In the genomic region with DNA sequence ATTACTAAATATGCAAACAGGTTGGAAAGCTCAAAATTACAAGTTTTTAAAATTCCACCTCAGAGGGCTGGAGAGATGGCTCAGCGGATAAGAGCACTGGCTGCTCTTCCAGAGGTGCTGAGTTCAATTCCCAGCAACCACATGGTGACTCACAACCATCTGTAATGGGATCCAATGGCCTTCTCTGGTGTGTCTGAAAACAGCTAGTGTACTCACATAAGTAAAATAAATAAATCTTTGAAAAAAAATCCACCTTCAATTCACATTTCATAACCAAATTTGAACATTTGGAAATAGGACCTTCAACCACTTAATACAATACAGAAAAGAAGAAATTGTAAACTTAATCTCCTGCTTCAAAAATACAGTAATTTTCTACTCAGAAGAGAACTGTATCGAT, we compare ENCODE assay signal across 8 mouse cellular contexts. TPM values are rescaled to one million over a fixed set of nuclear protein-coding genes. Genes with fewer than 3 reads are reported as not detected.
A peak's percentile ranks its signal among the peaks of the same experiment; 100 is the strongest.
DNase-seq lines count a peak whose midpoint lies in the region; ATAC-seq and TF ChIP-seq lines count a peak whose summit lies in the region.

No protein-coding gene starts in this region.

- H3K27me3 ChIP-seq in lung, embryonic 15.5 days: no peaks in the 10 kb centered on the region
- no peaks in the 10 kb centered on the region for H3K27me3 ChIP-seq in embryonic facial prominence, embryonic 13.5 days
- no peaks in the 10 kb centered on the region for H3K27me3 ChIP-seq in limb, embryonic 10.5 days (ENCODE audit: low read depth, poor library complexity, severe bottlenecking)

- peak overlapping the region; percentile 97 for H3K9ac ChIP-seq in lung, embryonic 15.5 days
- peak overlapping the region; percentile 99 for H3K9ac ChIP-seq in embryonic facial prominence, embryonic 13.5 days

- TF ChIP-seq CTCF in olfactory bulb, adult 2 months (IDR thresholded peaks at IDR 0.05; ENCODE audit: insufficient read depth, low read depth, low read length): no peak

- ATAC-seq in lung, embryonic 15.5 days (ENCODE audit: borderline replicate concordance, extremely low read depth, low FRiP score, low TSS enrichment): no peak
- ATAC-seq in embryonic facial prominence, embryonic 13.5 days (ENCODE audit: insufficient number of reproducible peaks, insufficient read depth, low FRiP score, low TSS enrichment, low read depth): no peak

- no peaks in the 10 kb centered on the region for H3K36me3 ChIP-seq in lung, embryonic 15.5 days
- 0 out of 2 replicates have a peak, but pooled peaks cover 3% of the 10 kb centered on the region for H3K36me3 ChIP-seq in embryonic facial prominence, embryonic 13.5 days
- peaks cover 11% of the 10 kb centered on the region; the same call in 1 of the 2 replicates for H3K36me3 ChIP-seq in limb, embryonic 10.5 days

- peak overlapping the region; percentile 66 for H3K4me2 ChIP-seq in lung, embryonic 15.5 days
- H3K4me2 ChIP-seq in embryonic facial prominence, embryonic 13.5 days: peak overlapping the region; percentile 79

- no peak for DNase-seq in lung, postnatal 14 days
- DNase-seq in limb, embryonic 10.5 days (ENCODE audit: low spot score): no peak
- no peak for DNase-seq in thymus, postnatal 25 days
- no peak for DNase-seq in left cerebral cortex, postnatal 10 days (ENCODE audit: extremely low spot score in 1 of 2, low spot score in 2 of 2)
- DNase-seq in retina, embryonic 14.5 days (ENCODE audit: low spot score): no peak

- intact Hi-C loops in left cerebral cortex, postnatal 10 days (cut with DNase I): loop anchor here (5.0 kb wide), 1 partner anchor 82 kb away; no protein-coding TSS in a partner anchor

- no peak overlapping the region for H3K27ac ChIP-seq in lung, embryonic 15.5 days
- H3K27ac ChIP-seq in embryonic facial prominence, embryonic 13.5 days: no peak overlapping the region
- no peak overlapping the region for H3K27ac ChIP-seq in limb, embryonic 10.5 days
- no peak overlapping the region for H3K27ac ChIP-seq in olfactory bulb, adult 2 months (ENCODE audit: insufficient read depth, low read depth, low read length)

- no peak for TF ChIP-seq POLR2A in olfactory bulb, adult 2 months (IDR thresholded peaks at IDR 0.05; ENCODE audit: insufficient read depth, low read depth, low read length)

- WGBS in lung, embryonic 15.5 days: 37% methylated on average over 2 of the region's 2 CpGs
- WGBS in embryonic facial prominence, embryonic 13.5 days: 37% methylated on average over 2 of the region's 2 CpGs
- 45% methylated on average over 2 of the region's 2 CpGs for WGBS in limb, embryonic 10.5 days
- 26% methylated on average over 2 of the region's 2 CpGs for WGBS in olfactory bulb, adult 2 months

- peaks cover 28% of the 10 kb centered on the region for H3K4me1 ChIP-seq in lung, embryonic 15.5 days
- peaks cover 25% of the 10 kb centered on the region for H3K4me1 ChIP-seq in embryonic facial prominence, embryonic 13.5 days
- H3K4me1 ChIP-seq in limb, embryonic 10.5 days: peaks cover 12% of the 10 kb centered on the region; the same call in 1 of the 2 replicates
- no peaks in the 10 kb centered on the region for H3K4me1 ChIP-seq in olfactory bulb, adult 2 months (ENCODE audit: control insufficient read depth, insufficient read depth, low read length)

- H3K4me3 ChIP-seq in lung, embryonic 15.5 days: peak overlapping the region; percentile 92
- H3K4me3 ChIP-seq in embryonic facial prominence, embryonic 13.5 days: peak overlapping the region; percentile 99
- H3K4me3 ChIP-seq in limb, embryonic 10.5 days: peak overlapping the region; percentile 82
- H3K4me3 ChIP-seq in olfactory bulb, adult 2 months (ENCODE audit: insufficient read depth, low read depth, low read length): peak overlapping the region; percentile 92

- no peaks in the 10 kb centered on the region for H3K9me3 ChIP-seq in lung, embryonic 15.5 days
- no peaks in the 10 kb centered on the region for H3K9me3 ChIP-seq in embryonic facial prominence, embryonic 13.5 days
- H3K9me3 ChIP-seq in limb, embryonic 10.5 days (replicated peaks): no peaks in the 10 kb centered on the region

RNA-seq across cellular contexts. Expression of gene Atp5l, which starts 0.9 kb away (rescaled TPM):
- polyA plus RNA-seq in lung, embryonic 15.5 days (2015; fragmentation: Nextera tagmentation; extraction: Ambion mirVana): 636 and 712 TPM in 2 replicates
- polyA plus RNA-seq in embryonic facial prominence, embryonic 13.5 days (2015; fragmentation: Nextera tagmentation; extraction: Ambion mirVana): 678 and 698 TPM in 2 replicates
- polyA plus RNA-seq in limb, embryonic 10.5 days (2016; fragmentation: Nextera tagmentation; extraction: Ambion mirVana): 550 and 555 TPM in 2 replicates
- polyA plus RNA-seq in olfactory bulb, adult 2 months (2012; ENCODE audit: insufficient read depth, insufficient read length, low replicate concordance, missing spikeins): not detected in 2 replicates
- total RNA-seq in left cerebral cortex, postnatal 10 days (2021): 100 to 1,000 TPM; 377 to 378 TPM

RNA-seq across cellular contexts. Expression of gene Kmt2a, which starts 38.5 kb away (rescaled TPM):
- 11.2 and 15.5 TPM in 2 replicates for polyA plus RNA-seq in lung, embryonic 15.5 days (2015; fragmentation: Nextera tagmentation; extraction: Ambion mirVana)
- 18.1 and 22.8 TPM in 2 replicates for polyA plus RNA-seq in embryonic facial prominence, embryonic 13.5 days (2015; fragmentation: Nextera tagmentation; extraction: Ambion mirVana)
- polyA plus RNA-seq in limb, embryonic 10.5 days (2016; fragmentation: Nextera tagmentation; extraction: Ambion mirVana): 13.7 and 14.1 TPM in 2 replicates
- 83.9 and 320 TPM in 2 replicates for polyA plus RNA-seq in olfactory bulb, adult 2 months (2012; ENCODE audit: insufficient read depth, insufficient read length, low replicate concordance, missing spikeins)
- 10 to 100 TPM; 43.2 to 49.7 TPM for total RNA-seq in left cerebral cortex, postnatal 10 days (2021)

RNA-seq across cellular contexts. Expression of gene Ube4a, which starts 45.8 kb away (rescaled TPM):
- polyA plus RNA-seq in lung, embryonic 15.5 days (2015; fragmentation: Nextera tagmentation; extraction: Ambion mirVana): 21.7 and 25.7 TPM in 2 replicates
- 26.4 and 30.0 TPM in 2 replicates for polyA plus RNA-seq in embryonic facial prominence, embryonic 13.5 days (2015; fragmentation: Nextera tagmentation; extraction: Ambion mirVana)
- 20.4 and 24.2 TPM in 2 replicates for polyA plus RNA-seq in limb, embryonic 10.5 days (2016; fragmentation: Nextera tagmentation; extraction: Ambion mirVana)
- polyA plus RNA-seq in olfactory bulb, adult 2 months (2012; ENCODE audit: insufficient read depth, insufficient read length, low replicate concordance, missing spikeins): not detected in 2 replicates
- 100 to 1,000 TPM in 1 of 2 experiments, 10 to 100 TPM in 1; 96.1 to 101 TPM for total RNA-seq in left cerebral cortex, postnatal 10 days (2021)

Comparison
In these comparisons a context has a peak if more than half of its experiments do, and no peak if none do; other contexts are left out.
1. RNA of gene Atp5l, which starts 0.9 kb away (polyA plus RNA-seq): 678 to 698 TPM in embryonic facial prominence, embryonic 13.5 days, 636 to 712 TPM in lung, embryonic 15.5 days and 550 to 555 TPM in limb, embryonic 10.5 days; not detected in olfactory bulb, adult 2 months; every median in the first group is over 100 times any median in the second.
2. Peak in every context shown above with its lines, with median percentiles within 50 percentile points of each other: H3K4me3 ChIP-seq.